Mouse (Mus musculus) A20 (cell line): ENCODE data around the gene Trabd2b.

Experiments used
- DNase-seq: peaks from one replicate; pipeline ENCODE4 v3.0.0-alpha.2; 2011; ENCODE audit warnings: low read depth, low spot score

Trabd2b gene

GRCm38 (mm10) chr4:114492157-114492556, 85.6 kb downstream of the Trabd2b start:
- no peak for DNase-seq

DNA sequence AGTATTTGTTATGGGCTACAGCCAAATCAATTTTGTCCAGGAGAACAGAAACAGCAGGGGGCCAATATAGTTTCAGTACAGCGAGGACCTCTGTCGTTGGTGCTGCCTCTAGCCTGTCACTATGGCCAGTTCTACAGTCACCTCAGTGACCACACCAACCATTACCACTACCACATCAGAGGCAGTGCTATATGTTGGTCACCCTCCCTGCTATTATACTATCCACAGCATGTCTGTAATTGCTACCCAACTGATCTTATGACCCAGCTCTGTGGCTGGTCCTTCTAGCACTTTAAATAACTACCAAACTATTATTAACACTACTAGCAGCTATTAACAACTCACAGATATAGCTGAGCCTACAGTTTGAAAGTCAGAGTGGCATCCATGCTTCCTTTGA, 87.5 kb downstream of the Trabd2b start:
- DNase-seq, result no peak

DNA sequence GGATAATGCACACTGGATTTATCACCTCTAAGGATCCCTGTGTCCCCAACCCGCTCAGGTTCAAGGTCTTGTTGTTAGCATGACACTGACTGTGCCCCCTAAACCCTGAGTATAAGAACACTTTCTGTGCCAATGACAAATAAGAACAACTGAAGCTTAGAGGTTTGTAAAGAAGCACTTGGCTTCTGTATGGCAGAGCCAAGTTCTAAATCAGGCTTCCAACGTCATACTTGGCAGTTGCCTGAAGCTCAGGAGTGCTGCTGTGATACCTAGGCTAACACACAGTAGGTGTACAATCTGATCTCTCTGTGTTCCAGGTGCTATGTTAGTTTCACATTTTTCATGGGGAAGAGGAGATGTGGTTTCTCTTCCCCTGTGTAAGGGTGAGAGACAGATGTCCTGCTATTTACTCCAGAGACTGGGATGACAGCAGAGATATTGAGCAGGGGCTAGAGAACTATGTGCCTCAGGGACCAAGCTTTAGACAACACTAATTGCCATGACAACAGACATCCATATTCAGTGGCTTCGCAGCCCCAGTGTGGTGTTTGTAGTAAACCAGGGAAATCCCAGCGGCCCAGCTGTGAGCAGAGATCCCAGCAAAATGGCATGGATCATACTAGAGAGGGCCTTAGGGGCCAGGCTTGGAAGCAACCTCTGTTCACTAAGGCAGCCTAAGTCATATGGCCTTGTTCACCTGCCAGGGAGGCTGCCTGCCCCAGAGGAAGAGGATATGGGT, 89.3 kb downstream of the Trabd2b start:
- DNase-seq, result no peak

GRCm38 (mm10) chr4:114499650-114500049, 93.1 kb downstream of the Trabd2b start:
- no peak for DNase-seq

DNA sequence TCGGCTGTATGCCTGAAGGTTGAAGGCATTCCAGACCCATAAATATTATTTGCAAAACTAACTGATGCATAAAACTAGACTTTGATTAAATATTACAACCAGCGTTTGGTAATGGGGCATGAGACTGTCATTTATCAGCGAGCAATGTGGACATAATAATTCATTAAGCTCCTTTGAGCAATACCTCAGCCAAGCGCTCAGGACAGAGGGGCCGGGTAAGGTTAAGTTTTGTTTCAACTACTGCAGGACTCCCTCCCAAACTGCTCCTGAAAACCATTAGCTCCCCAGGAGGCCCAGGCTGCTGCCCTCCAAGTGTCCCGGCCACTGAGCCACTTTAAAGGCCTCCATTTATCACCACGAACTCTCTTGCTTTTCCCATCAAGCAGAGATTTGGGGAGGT, 93.8 kb downstream of the Trabd2b start:
- DNase-seq, result no peak

GRCm38 (mm10) chr4:114501048-114501447, 94.5 kb downstream of the Trabd2b start:
- no peak for DNase-seq

GRCm38 (mm10) chr4:114501611-114502010, 95.1 kb downstream of the Trabd2b start:
- DNase-seq, result peak; percentile 11

DNA sequence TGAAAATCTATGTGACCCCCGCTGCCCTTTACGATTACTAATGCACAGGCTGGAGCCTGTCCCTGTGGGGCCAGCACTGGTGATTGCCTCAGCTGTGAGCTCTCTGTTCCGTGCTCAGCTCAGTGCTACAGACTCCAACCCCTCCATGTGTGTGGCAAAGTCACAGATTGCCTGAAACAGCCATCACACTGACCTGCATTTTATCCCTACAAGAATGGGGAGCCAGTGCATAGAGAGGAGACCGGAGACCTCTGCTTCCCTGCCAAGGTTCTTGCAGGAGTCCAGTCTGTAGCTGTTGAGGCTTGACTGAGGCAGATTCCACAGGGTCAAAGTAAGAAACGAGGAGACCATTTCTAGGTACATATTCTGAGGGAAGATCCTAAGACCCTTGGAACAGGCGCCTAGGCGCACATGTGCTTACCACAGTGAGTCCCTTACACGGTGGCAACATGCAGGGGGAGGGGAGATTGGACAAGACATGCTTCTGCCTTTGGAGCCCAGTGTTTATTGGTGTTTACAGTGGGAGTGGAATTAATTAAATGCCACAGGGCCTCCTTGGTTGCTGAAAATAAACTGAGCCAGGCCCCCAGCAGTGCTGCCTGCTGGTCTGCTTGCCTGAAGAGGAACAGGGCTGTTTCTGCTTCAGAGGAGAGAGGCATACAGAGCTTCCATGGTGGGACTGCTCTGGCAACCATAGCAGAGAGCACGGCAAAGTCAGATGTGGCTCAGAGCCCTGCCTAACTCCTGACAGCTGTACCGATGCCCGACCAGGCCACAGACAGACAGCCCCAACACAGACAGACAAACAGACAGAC, 97.9 kb downstream of the Trabd2b start:
- DNase-seq, result no peak

DNA sequence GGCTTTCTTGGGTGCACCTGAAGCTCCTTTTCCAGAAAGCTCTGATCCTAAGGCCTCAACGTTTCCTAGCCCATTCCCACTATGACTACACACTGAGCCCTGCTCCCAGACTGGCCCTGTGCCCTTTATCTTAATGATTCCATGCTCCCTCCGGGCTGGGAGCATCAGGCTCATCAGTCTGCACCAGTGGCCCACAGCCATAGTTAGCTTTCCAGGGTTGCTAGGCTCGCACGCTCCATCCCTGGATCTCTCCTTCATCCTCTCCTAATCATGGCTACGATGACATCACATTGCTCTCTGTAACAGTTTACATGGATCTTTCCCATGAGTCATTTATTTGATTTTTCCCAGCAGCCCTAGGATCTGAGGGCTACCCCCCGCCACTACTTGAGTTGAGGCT, 103.1 kb downstream of the Trabd2b start:
- no peak for DNase-seq

DNA sequence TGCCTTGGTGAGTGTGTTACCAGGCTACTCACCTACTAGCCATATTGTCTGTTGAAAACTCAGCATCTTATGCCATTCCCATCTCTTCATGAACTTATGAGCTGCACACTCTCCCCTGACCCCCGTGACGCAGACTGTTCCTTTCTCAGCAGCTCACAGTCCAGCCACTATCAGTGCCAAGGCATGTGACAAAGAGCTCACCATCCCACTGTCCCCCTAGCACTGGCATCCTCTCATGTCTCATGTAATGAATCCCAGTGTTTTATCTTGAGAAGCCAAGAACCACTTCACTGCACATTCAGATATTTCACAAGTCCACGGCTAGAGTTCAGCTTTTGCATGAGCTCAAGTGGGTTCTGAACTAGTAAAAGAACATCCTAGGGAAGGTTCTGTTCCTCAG, 105.1 kb downstream of the Trabd2b start:
- no peak for DNase-seq

GRCm38 (mm10) chr4:114513149-114513548, 106.6 kb downstream of the Trabd2b start:
- DNase-seq, result no peak

DNA sequence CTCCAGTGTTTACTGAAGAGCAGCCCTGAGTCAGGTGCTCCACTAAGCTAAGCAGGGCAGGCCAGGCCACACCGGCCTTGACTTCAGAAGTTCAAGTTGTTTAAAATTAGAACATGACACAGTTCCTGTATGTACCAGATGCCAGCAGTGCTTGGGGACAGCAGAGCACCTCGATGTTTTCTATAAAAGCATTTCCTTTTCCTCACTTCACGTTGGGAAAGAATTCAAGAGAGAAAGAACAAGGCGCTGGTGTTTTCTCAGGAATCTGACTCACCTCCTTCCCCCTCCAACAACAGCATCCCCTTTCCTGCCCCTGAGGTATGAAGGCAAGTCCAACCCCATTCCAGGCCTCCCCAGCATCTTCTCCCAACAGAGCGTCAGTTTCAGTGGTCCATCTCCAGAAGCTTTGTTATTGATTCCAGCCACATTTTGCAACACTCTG, 108.8 kb downstream of the Trabd2b start:
- DNase-seq, result no peak

GRCm38 (mm10) chr4:114516651-114517050, 110.1 kb downstream of the Trabd2b start:
- no peak for DNase-seq

DNA sequence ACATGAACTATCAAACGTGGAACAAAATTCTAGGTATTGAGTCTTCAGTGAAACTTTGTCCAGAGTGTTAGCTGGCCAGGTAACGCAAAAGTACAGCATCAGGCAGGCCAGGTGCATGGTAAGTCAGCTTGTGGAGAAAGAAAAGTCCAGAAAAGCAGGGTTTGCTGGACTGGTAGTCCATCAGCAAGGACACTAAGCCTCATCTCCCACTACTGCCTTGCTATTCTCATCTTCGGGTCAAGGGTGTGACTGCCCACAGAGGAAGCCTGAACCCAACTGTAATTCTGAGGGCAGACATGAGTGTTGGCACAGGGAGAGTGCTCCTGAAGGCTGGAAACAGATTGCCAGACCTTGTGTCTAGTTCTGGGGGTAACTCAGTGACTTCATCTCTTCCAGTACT, 111.5 kb downstream of the Trabd2b start:
- DNase-seq, result no peak

GRCm38 (mm10) chr4:114518571-114518970, 112.0 kb downstream of the Trabd2b start:
- DNase-seq, result no peak

GRCm38 (mm10) chr4:114519321-114519720, 112.8 kb downstream of the Trabd2b start:
- no peak for DNase-seq

- DNase-seq, result no peak
These were observed 113.4 kb downstream of the Trabd2b start for GRCm38 (mm10) chr4:114519966-114520365.

DNA sequence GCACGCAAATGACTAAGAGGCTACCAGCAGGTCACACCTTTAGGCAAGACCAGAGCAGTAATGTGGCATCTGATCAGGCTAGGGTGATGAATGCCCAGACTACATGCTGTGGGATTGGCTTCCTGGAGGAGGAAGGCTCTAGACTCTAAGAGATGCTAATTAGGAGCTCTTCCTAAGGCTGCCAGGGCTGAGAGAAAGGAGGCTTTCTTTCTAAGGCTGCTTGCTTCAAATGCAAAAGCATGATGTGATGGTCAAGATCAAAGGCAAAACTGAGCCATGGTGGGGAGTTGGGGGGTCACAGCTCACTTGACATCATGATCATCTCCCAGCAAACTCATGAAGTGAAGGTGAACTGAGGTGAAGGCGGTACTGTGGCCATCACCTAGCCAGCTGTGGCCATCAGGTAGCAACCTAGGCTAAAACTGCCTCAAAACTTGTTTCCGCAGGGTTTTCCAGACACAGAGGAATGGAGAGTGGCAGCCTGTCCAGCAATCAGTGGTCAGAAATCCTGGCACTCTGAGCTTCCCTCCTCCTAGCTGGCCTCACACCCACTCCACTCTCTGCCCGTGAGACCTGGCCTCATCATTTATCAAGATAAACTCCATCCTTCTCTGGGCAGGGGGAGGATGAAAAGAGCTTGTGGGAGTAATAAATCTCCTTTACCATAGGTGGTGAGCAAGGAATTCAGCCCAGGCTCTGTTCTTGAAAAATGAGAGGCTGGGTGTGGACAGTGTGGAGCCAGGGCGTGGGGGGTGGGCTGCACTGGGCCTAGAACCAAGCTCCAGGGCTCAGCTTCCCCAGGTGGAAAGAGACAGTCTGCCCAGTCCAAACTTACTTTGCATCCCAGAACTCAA, 117.0 kb downstream of the Trabd2b start:
- no peak for DNase-seq

- no peak for DNase-seq
These were observed 125.1 kb downstream of the Trabd2b start for GRCm38 (mm10) chr4:114531591-114531990.

- no peak for DNase-seq
These were observed 127.6 kb downstream of the Trabd2b start for GRCm38 (mm10) chr4:114533894-114534754.

- no peak for DNase-seq
These were observed 131.0 kb downstream of the Trabd2b start for GRCm38 (mm10) chr4:114537376-114537974.
